Mouse (Mus musculus) thymus, adult 2 months (tissue): ENCODE results near the gene Resf1. TPM values are rescaled to one million over a fixed set of nuclear protein-coding genes. Genes with fewer than 3 reads are reported as not detected.
A peak's percentile ranks its signal among the peaks of the same experiment; 100 is the strongest.

Source experiments
- DNase-seq: peaks from one replicate; pipeline ENCODE4 v3.0.0; 2021
- H3K27ac ChIP-seq: fragments of 200-500 bp; 2 replicates; pipeline ENCODE4 v1.5.1; 2012; ENCODE audit warnings: low read length, control low read depth; ENCODE audit not compliant: control insufficient read depth, insufficient read depth
- H3K27me3 ChIP-seq: fragments of 200-500 bp; 2 replicates; pipeline ENCODE4 v1.6.1; 2012; ENCODE audit warnings: mild to moderate bottlenecking, low read length, moderate library complexity, mixed read lengths; ENCODE audit not compliant: control insufficient read depth, insufficient read depth
- H3K36me3 ChIP-seq: fragments of 200-500 bp; 2 replicates; pipeline ENCODE4 v1.6.1; 2012; ENCODE audit warnings: mild to moderate bottlenecking, low read length, moderate library complexity; ENCODE audit not compliant: control insufficient read depth, insufficient read depth
- H3K4me1 ChIP-seq: fragments of 200-500 bp; replicated peaks from 2 replicates; pipeline ENCODE4 v1.6.1; 2012; ENCODE audit warnings: low read length; ENCODE audit not compliant: control insufficient read depth, insufficient read depth
- H3K4me3 ChIP-seq: fragments of 200-500 bp; 2 replicates; pipeline ENCODE4 v1.5.1; 2012; ENCODE audit warnings: mild to moderate bottlenecking, low read length, control low read depth, moderate library complexity; ENCODE audit not compliant: control insufficient read depth, insufficient read depth
- CTCF ChIP-seq: fragments of 200-500 bp; IDR thresholded peaks from 2 replicates; pipeline ENCODE4 v1.5.1; 2012; ENCODE audit warnings: mild to moderate bottlenecking, control low read depth, low read length, moderate library complexity, borderline replicate concordance; ENCODE audit not compliant: control insufficient read depth, poor library complexity, insufficient read depth; ENCODE audit errors: extremely low read depth
- POLR2A ChIP-seq: fragments of 200-500 bp; IDR thresholded peaks from 2 replicates; pipeline ENCODE4 v1.6.1; 2012; ENCODE audit warnings: mild to moderate bottlenecking, low read length, control low read depth, moderate library complexity; ENCODE audit not compliant: control insufficient read depth, poor library complexity, insufficient read depth; ENCODE audit errors: extremely low read depth
- WGBS: fragments of 180-500 bp; shearing (Covaris S2); methylation state at CpG from one replicate; pipeline ENCODE4 v1.1.7; 2018; 5-methylcytosine and 5-hydroxymethylcytosine counted together
- polyA plus RNA-seq: library from polyadenylated mRNA; depleted of rRNA; stranded (reverse); fragments of >200 nt; gene quantifications from 2 replicates; pipeline ENCODE4 v1.2.3, GENCODE M21; 2012; rRNA removed

Gene Resf1
- polyA plus RNA-seq, 1 experiment, result 14.3 TPM

GRCm38 (mm10) chr6:149374986-149375457 is 65.8 kb downstream of the Resf1 start:
- 5% methylated on average over 2 of the region's 2 CpGs for WGBS

GRCm38 (mm10) chr6:149383531-149383930 is 74.3 kb downstream of the Resf1 start:
- Histone ChIP-seq H3K4me1 (no peaks in the 10 kb centered on the region), H3K36me3 (no peaks in the 10 kb centered on the region), H3K27ac (no peak overlapping the region), H3K4me3 (no peak overlapping the region), H3K27me3 (no peaks in the 10 kb centered on the region)
- DNase-seq, result no peak
- WGBS, result 92% methylated on average over 2 of the region's 2 CpGs
- no peak for TF ChIP-seq CTCF
- TF ChIP-seq POLR2A, result no peak

More at GRCm38 (mm10) chr6:149374986-149375457, 65.8 kb downstream of the Resf1 start:
- Histone ChIP-seq H3K36me3 (no peaks in the 10 kb centered on the region), H3K27ac (no peak overlapping the region), H3K4me3 (no peak overlapping the region), H3K4me1 (no peaks in the 10 kb centered on the region), H3K27me3 (no peaks in the 10 kb centered on the region)
- peak; percentile 66 for DNase-seq
- TF ChIP-seq CTCF (no peak), POLR2A (no peak)

Other genes with a start within 250 kb of the Resf1 start
- gene Dennd5b, start 207.7 kb upstream of the Resf1 start, polyA plus RNA-seq, result 1.6 and 1.7 TPM in 2 replicates
- not detected in 2 replicates for gene Gm10203, start 179.2 kb upstream of the Resf1 start, polyA plus RNA-seq
- gene Etfbkmt, start 169.6 kb upstream of the Resf1 start, polyA plus RNA-seq, result 5.1 and 6.2 TPM in 2 replicates
- 7.4 and 11.3 TPM in 2 replicates for gene Amn1, start 120.7 kb upstream of the Resf1 start, polyA plus RNA-seq
- gene Bicd1, start 99.5 kb downstream of the Resf1 start, polyA plus RNA-seq, result 0.78 and 1.2 TPM in 2 replicates